Mouse (Mus musculus): ENCODE measurements around the gene Rrp9.

DNA sequence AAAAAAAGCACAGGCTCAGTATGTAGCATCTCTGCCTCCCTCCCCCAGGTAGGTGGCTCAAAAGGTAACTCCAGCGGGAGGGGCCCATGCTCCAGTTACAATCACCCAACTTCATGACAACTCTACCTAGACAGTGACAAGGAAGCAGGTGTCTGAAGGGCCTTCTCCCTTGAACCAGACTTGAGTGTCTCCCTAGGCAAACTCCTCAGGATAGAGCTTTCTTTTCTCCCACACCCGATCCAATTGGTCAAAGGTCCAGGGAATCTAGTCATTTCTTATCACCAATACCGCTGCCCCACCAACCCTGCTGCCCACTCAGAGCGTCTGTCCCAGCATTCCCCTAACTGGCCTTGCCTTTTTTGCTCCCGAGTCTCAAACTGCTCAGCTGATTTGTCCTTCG lies 9.0 kb upstream of the Rrp9 start:
- TF ChIP-seq POLR2A (IDR thresholded peaks at IDR 0.05; ENCODE audit: extremely low read depth, insufficient read depth, low read length), result no peak
- no peak for TF ChIP-seq CTCF (IDR thresholded peaks at IDR 0.05; ENCODE audit: extremely low read depth, insufficient read depth, low read length)
